Mouse (Mus musculus) CH12.LX (cell line): ENCODE measurements at regions not wholly inside any gene's neighbourhood (a gene's known extent, or its start where the extent isn't known, plus 50 kb on each side); places are given as distances from the start of the nearest gene placed in this dataset.

Source experiments
- CHD1 ChIP-seq: IDR thresholded peaks from 2 replicates; pipeline ENCODE4 v1.6.1; 2012; ENCODE audit warnings: low read depth, low read length, improper control_type of control experiment, inconsistent platforms
- CTCF ChIP-seq, 2 experiments: IDR thresholded peaks in 1 of 2; conservative IDR thresholded peaks in 1 of 2; 2 replicates each; pipeline ENCODE4 v1.5.1; 2011 to 2012; ENCODE audit warnings: low read depth in 2 of 2, low read length in 2 of 2, improper control_type of control experiment in 1 of 2, inconsistent platforms in 1 of 2, mild to moderate bottlenecking in 1 of 2, moderate library complexity in 1 of 2
- EP300 ChIP-seq: IDR thresholded peaks from 2 replicates; pipeline ENCODE4 v1.6.1; 2011; ENCODE audit warnings: low read length, improper control_type of control experiment
- SIN3A ChIP-seq: IDR thresholded peaks from 2 replicates; pipeline ENCODE4 v1.6.1; 2012; ENCODE audit warnings: low read length, improper control_type of control experiment, inconsistent platforms

- TF ChIP-seq CHD1: no peak
- no peak for TF ChIP-seq EP300
- TF ChIP-seq CTCF (conservative IDR thresholded peaks at IDR 0.05 in 1 of 2, IDR thresholded peaks at IDR 0.05 in 1 of 2; ENCODE audit: low read depth in 2 of 2, low read length in 2 of 2): no peak
- TF ChIP-seq SIN3A: no peak
Measured at GRCm38 (mm10) chr1:60625698-60626486, 59.0 kb upstream of the Raph1 start.
